Mouse (Mus musculus): ENCODE data around the gene Mia2.

DNA sequence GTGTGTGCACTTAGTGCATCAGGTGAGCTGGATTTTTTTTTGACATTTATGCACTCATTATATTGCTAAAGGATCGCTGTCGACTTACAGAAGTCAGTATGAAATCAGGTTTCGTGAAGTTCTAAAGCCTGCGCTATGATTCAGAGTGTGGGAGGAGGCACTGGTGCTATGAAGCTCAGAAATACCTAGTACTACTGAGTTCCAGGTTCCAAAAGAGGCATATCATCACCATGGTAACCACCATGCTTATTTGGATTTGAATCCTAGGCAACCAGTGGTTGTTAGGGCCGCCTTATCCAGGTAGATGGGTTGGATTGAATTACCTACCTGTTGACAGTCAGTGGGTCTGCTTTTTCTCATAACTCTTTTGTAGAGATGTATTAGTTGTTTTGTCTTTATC, 132.8 kb downstream of the Mia2 start:
- TF ChIP-seq CTCF (conservative IDR thresholded peaks at IDR 0.05; ENCODE audit: low read length) = no peak
- no peak for TF ChIP-seq POU5F1 (IDR thresholded peaks at IDR 0.05; ENCODE audit: borderline replicate concordance, low read length)
- TF ChIP-seq NANOG (IDR thresholded peaks at IDR 0.05; ENCODE audit: borderline replicate concordance, low read length) = no peak
